10 mouse cellular contexts compared by ENCODE assay signal in genomic region chr1:38862213-38862612, GRCm38 (mm10). TPM values are rescaled to one million over a fixed set of nuclear protein-coding genes. Genes with fewer than 3 reads are reported as not detected.
DNase-seq lines count a peak whose midpoint lies in the region; ATAC-seq and TF ChIP-seq lines count a peak whose summit lies in the region.
"Had no signal": no experiment of that assay in that cellular context is flagged by ENCODE, and none has a peak within 500 bp of the region (broad histone marks: within the 10 kb centered on the region; RNA-seq: fewer than 3 reads in every experiment).

No protein-coding gene starts in this region.

- no peak overlapping the region for H3K9ac ChIP-seq in kidney, postnatal 0 days (ENCODE audit: low read depth, low read length)
- no peak overlapping the region for H3K9ac ChIP-seq in kidney, embryonic 15.5 days
- no peak overlapping the region for H3K9ac ChIP-seq in CH12.LX (ENCODE audit: insufficient read depth, low read depth)
- H3K9ac ChIP-seq: embryonic facial prominence, embryonic 15.5 days had no signal

- H3K36me3 ChIP-seq in kidney, postnatal 0 days (ENCODE audit: insufficient read depth, low read length): no peaks in the 10 kb centered on the region
- no peaks in the 10 kb centered on the region for H3K36me3 ChIP-seq in kidney, embryonic 15.5 days
- peaks cover 3 to 33% of the 10 kb centered on the region in 2 experiments for H3K36me3 ChIP-seq in CH12.LX (replicated peaks in 1 of 2; ENCODE audit: control insufficient read depth in 1 of 2, insufficient read depth in 1 of 2, low read length in 1 of 2)
- peaks cover 7% of the 10 kb centered on the region for H3K36me3 ChIP-seq in embryonic facial prominence, embryonic 10.5 days (replicated peaks)

- no peak overlapping the region for H3K4me3 ChIP-seq in kidney, postnatal 0 days (replicated peaks; ENCODE audit: low read depth, low read length)
- no peak overlapping the region for H3K4me3 ChIP-seq in kidney, embryonic 15.5 days (replicated peaks)
- H3K4me3 ChIP-seq in CH12.LX (replicated peaks in 1 of 3; ENCODE audit: low read depth in 2 of 3, low read length in 2 of 3, poor library complexity in 1 of 3): no peak overlapping the region
- H3K4me3 ChIP-seq in embryonic facial prominence, embryonic 10.5 days: no peak overlapping the region
- H3K4me3 ChIP-seq: embryonic facial prominence, embryonic 15.5 days had no signal

- peak; percentile 23 for DNase-seq in kidney, postnatal 0 days (ENCODE audit: low spot score)
- DNase-seq in CH12.LX (ENCODE audit: extremely low read depth) (peak; percentile 24), R1 (ENCODE audit: low read depth, low spot score) (peak; percentile 33)
- peak; percentile 39 for DNase-seq in embryonic facial prominence, embryonic 10.5 days (ENCODE audit: low spot score)
- DNase-seq in lung, postnatal 14 days: peak; percentile 3
- no peak for DNase-seq in Muller cell, postnatal 12 days (ENCODE audit: inconsistent ontology term)
- DNase-seq in heart, adult 9 months (ENCODE audit: low spot score in 2 of 2): no peak

- peak; percentile 69 for TF ChIP-seq RAD21 in CH12.LX (IDR thresholded peaks at IDR 0.05; ENCODE audit: low read depth, low read length)

- in situ Hi-C loops in CH12.LX (cut with MboI; ENCODE audit: low pct_ligation_motif_present, low pct_unique_long_range_greater_than_20kb, low sequenced_read_pairs): loop anchor here (10.0 kb wide), 1 partner anchor 73 kb away; the partner anchor contains the start of gene Nms

- no peaks in the 10 kb centered on the region for H3K79me2 ChIP-seq in CH12.LX (replicated peaks; ENCODE audit: control insufficient read depth, extremely low read depth, insufficient read depth, poor library complexity, severe bottlenecking)

- no peaks in the 10 kb centered on the region for H3K4me1 ChIP-seq in kidney, postnatal 0 days (replicated peaks; ENCODE audit: insufficient read depth, low read length)
- H3K4me1 ChIP-seq in kidney, embryonic 15.5 days: no peaks in the 10 kb centered on the region
- no peaks in the 10 kb centered on the region for H3K4me1 ChIP-seq in CH12.LX (ENCODE audit: control insufficient read depth in 1 of 2, insufficient read depth in 2 of 2)
- H3K4me1 ChIP-seq in embryonic facial prominence, embryonic 10.5 days: no peaks in the 10 kb centered on the region
- H3K4me1 ChIP-seq: embryonic facial prominence, embryonic 15.5 days had no signal

- no peak overlapping the region for H3K4me2 ChIP-seq in kidney, postnatal 0 days (ENCODE audit: low read length)
- no peak overlapping the region for H3K4me2 ChIP-seq in kidney, embryonic 15.5 days
- no peak overlapping the region for H3K4me2 ChIP-seq in CH12.LX (ENCODE audit: insufficient read depth, low read depth, poor library complexity, severe bottlenecking)
- H3K4me2 ChIP-seq: embryonic facial prominence, embryonic 15.5 days had no signal

- TF ChIP-seq POLR2A in CH12.LX (IDR thresholded peaks at IDR 0.05; ENCODE audit: low read depth, low read length): no peak

- TF ChIP-seq CTCF in kidney, postnatal 0 days (IDR thresholded peaks at IDR 0.05; ENCODE audit: low read depth): peak; percentile 59
- TF ChIP-seq CTCF in CH12.LX (conservative IDR thresholded peaks at IDR 0.05 in 1 of 2, IDR thresholded peaks at IDR 0.05 in 1 of 2; ENCODE audit: low read depth in 2 of 2, low read length in 2 of 2): peak; percentile 47 to 75

- H3K27me3 ChIP-seq in kidney, postnatal 0 days (ENCODE audit: insufficient read depth, low read length): no peaks in the 10 kb centered on the region; the same call in 1 of the 2 replicates
- H3K27me3 ChIP-seq in kidney, embryonic 15.5 days: no peaks in the 10 kb centered on the region
- no peaks in the 10 kb centered on the region for H3K27me3 ChIP-seq in CH12.LX (replicated peaks)
- no peaks in the 10 kb centered on the region for H3K27me3 ChIP-seq in embryonic facial prominence, embryonic 10.5 days (replicated peaks; ENCODE audit: low read depth, poor library complexity, severe bottlenecking)
- H3K27me3 ChIP-seq: embryonic facial prominence, embryonic 15.5 days had no signal

- 23% methylated on average over 4 of the region's 4 CpGs for WGBS in kidney, postnatal 0 days
- WGBS in kidney, embryonic 15.5 days: 16% methylated on average over 4 of the region's 4 CpGs
- WGBS in embryonic facial prominence, embryonic 10.5 days: 15% methylated on average over 4 of the region's 4 CpGs

- ATAC-seq in kidney, postnatal 0 days (replicated peaks; ENCODE audit: low FRiP score, low read depth): no peak
- no peak for ATAC-seq in kidney, embryonic 15.5 days (replicated peaks; ENCODE audit: low FRiP score)

- H3K9me3 ChIP-seq in kidney, postnatal 0 days (replicated peaks; ENCODE audit: low read length): no peaks in the 10 kb centered on the region
- H3K9me3 ChIP-seq in kidney, embryonic 15.5 days (replicated peaks): no peaks in the 10 kb centered on the region
- H3K9me3 ChIP-seq in CH12.LX (replicated peaks; ENCODE audit: low read length): no peaks in the 10 kb centered on the region
- H3K9me3 ChIP-seq in embryonic facial prominence, embryonic 10.5 days: no peaks in the 10 kb centered on the region
- H3K9me3 ChIP-seq: embryonic facial prominence, embryonic 15.5 days had no signal

- dilution Hi-C loops in CH12.LX (cut with MboI; ENCODE audit: extremely low pct_ligation_motif_present, extremely low pct_unique_long_range_greater_than_20kb, low sequenced_read_pairs): no loop called here

- no peak for TF ChIP-seq EP300 in CH12.LX (IDR thresholded peaks at IDR 0.05; ENCODE audit: low read length)

- no peak overlapping the region for H3K27ac ChIP-seq in kidney, postnatal 0 days
- H3K27ac ChIP-seq in kidney, embryonic 15.5 days: no peak overlapping the region
- H3K27ac ChIP-seq in CH12.LX (ENCODE audit: insufficient read depth, low read depth): no peak overlapping the region
- H3K27ac ChIP-seq in embryonic facial prominence, embryonic 10.5 days (replicated peaks): no peak overlapping the region
- H3K27ac ChIP-seq: embryonic facial prominence, embryonic 15.5 days had no signal

TF ChIP-seq in CH12.LX, 34 proteins besides CTCF, POLR2A, EP300 and RAD21:
- TF ChIP-seq SMC3 (IDR thresholded peaks at IDR 0.05; ENCODE audit: low read depth, low read length): peak; percentile 62
- no peak for TF ChIP-seq IRF4 (IDR thresholded peaks at IDR 0.05; ENCODE audit: low read depth, low read length)

RNA-seq across cellular contexts. Expression of gene Lonrf2, which starts 25.7 kb away (rescaled TPM):
- polyA plus RNA-seq in kidney, postnatal 0 days (2015; fragmentation: Nextera tagmentation; extraction: Ambion mirVana): 0.77 and 0.82 TPM in 2 replicates
- 1.3 and 1.7 TPM in 2 replicates for polyA plus RNA-seq in kidney, embryonic 15.5 days (2015; fragmentation: Nextera tagmentation; extraction: Ambion mirVana)
- total RNA-seq in CH12.LX (2012; rRNA removed): not detected in 2 replicates
- total RNA-seq in CH12.LX (2014; rRNA removed): not detected in 2 replicates
- not detected in 2 replicates for polyA plus RNA-seq in CH12.LX (2012; ENCODE audit: insufficient read length, low read depth)
- polyA plus RNA-seq in embryonic facial prominence, embryonic 10.5 days (2016; fragmentation: Nextera tagmentation; extraction: Ambion mirVana): 0.96 and 1.2 TPM in 2 replicates
- total RNA-seq: neutrophil, adult 5-6 weeks had no signal

RNA-seq across cellular contexts. Expression of gene Chst10, which starts 35.7 kb away (rescaled TPM):
- 3.3 and 3.9 TPM in 2 replicates for polyA plus RNA-seq in kidney, postnatal 0 days (2015; fragmentation: Nextera tagmentation; extraction: Ambion mirVana)
- polyA plus RNA-seq in kidney, embryonic 15.5 days (2015; fragmentation: Nextera tagmentation; extraction: Ambion mirVana): 4.1 and 4.8 TPM in 2 replicates
- 4.3 and 5.1 TPM in 2 replicates for total RNA-seq in CH12.LX (2012; rRNA removed)
- 6.2 and 7.3 TPM in 2 replicates for total RNA-seq in CH12.LX (2014; rRNA removed)
- polyA plus RNA-seq in CH12.LX (2012; ENCODE audit: insufficient read length, low read depth): 8.5 and 9.5 TPM in 2 replicates
- polyA plus RNA-seq in embryonic facial prominence, embryonic 10.5 days (2016; fragmentation: Nextera tagmentation; extraction: Ambion mirVana): 8.2 and 9.0 TPM in 2 replicates

Comparison
In these comparisons a context has a peak if more than half of its experiments do, and no peak if none do; other contexts are left out.
1. DNase-seq: peak in kidney, postnatal 0 days (single experiment), CH12.LX (single experiment), R1 (single experiment), embryonic facial prominence, embryonic 10.5 days (single experiment) and lung, postnatal 14 days (single experiment); none in Muller cell, postnatal 12 days (single experiment) and heart, adult 9 months (0 of 2).